Mouse (Mus musculus): ENCODE measurements around the gene Frmd5.
A peak's percentile ranks its signal among the peaks of the same experiment; 100 is the strongest.
"Not testable (repeated sequence)": the region's sequence is repeated elsewhere in the genome, so short reads cannot be mapped to it uniquely, and the experiment has no call there.

The Frmd5 gene

GRCm38 (mm10) chr2:121575741-121576201, 231.1 kb downstream of the Frmd5 start:
- no peak for ATAC-seq (ENCODE audit: low TSS enrichment)

GRCm38 (mm10) chr2:121574066-121574630, 232.7 kb downstream of the Frmd5 start:
- ATAC-seq (ENCODE audit: low TSS enrichment), result no peak

- ATAC-seq (ENCODE audit: low TSS enrichment), result peak; percentile 76
Observed at GRCm38 (mm10) chr2:121571780-121572179, 235.1 kb downstream of the Frmd5 start.

GRCm38 (mm10) chr2:121570999-121571655, 235.8 kb downstream of the Frmd5 start:
- peak; percentile 56 for ATAC-seq (ENCODE audit: low TSS enrichment)

- no peak; the same call in 1 of the 2 replicates for ATAC-seq (ENCODE audit: low TSS enrichment)
Observed at GRCm38 (mm10) chr2:121570049-121570448, 236.8 kb downstream of the Frmd5 start.

GRCm38 (mm10) chr2:121565911-121566310, 241.0 kb downstream of the Frmd5 start:
- no peak for ATAC-seq (ENCODE audit: low TSS enrichment)

GRCm38 (mm10) chr2:121563117-121563516, 243.8 kb downstream of the Frmd5 start:
- ATAC-seq (ENCODE audit: low TSS enrichment), result no peak

- ATAC-seq (ENCODE audit: low TSS enrichment), result no peak
Observed at GRCm38 (mm10) chr2:121551271-121551670, 255.6 kb downstream of the Frmd5 start.

- ATAC-seq (ENCODE audit: low TSS enrichment), result no peak
Observed at GRCm38 (mm10) chr2:121549630-121550029, 257.3 kb downstream of the Frmd5 start.

- no peak for ATAC-seq (ENCODE audit: low TSS enrichment)
Observed at GRCm38 (mm10) chr2:121544829-121545228, 262.1 kb downstream of the Frmd5 start.

GRCm38 (mm10) chr2:121525056-121525455, 281.8 kb downstream of the Frmd5 start:
- peak; percentile 87 for ATAC-seq (ENCODE audit: low TSS enrichment)

GRCm38 (mm10) chr2:121522830-121523229, 284.1 kb downstream of the Frmd5 start:
- ATAC-seq (ENCODE audit: low TSS enrichment), result not testable (repeated sequence)

GRCm38 (mm10) chr2:121522006-121522405, 284.9 kb downstream of the Frmd5 start:
- ATAC-seq (ENCODE audit: low TSS enrichment), result peak; percentile 74

GRCm38 (mm10) chr2:121518711-121519110, 288.2 kb downstream of the Frmd5 start:
- ATAC-seq (ENCODE audit: low TSS enrichment), result not testable (repeated sequence)

GRCm38 (mm10) chr2:121518106-121518505, 288.8 kb downstream of the Frmd5 start:
- ATAC-seq (ENCODE audit: low TSS enrichment), result no peak

GRCm38 (mm10) chr2:121514211-121514610, 292.7 kb downstream of the Frmd5 start:
- no peak for ATAC-seq (ENCODE audit: low TSS enrichment)

GRCm38 (mm10) chr2:121512991-121513765, 293.7 kb downstream of the Frmd5 start:
- ATAC-seq (ENCODE audit: low TSS enrichment), result not testable (repeated sequence)

- no peak for ATAC-seq (ENCODE audit: low TSS enrichment)
Observed at GRCm38 (mm10) chr2:121511401-121511800, 295.5 kb downstream of the Frmd5 start.

- ATAC-seq (ENCODE audit: low TSS enrichment), result peak; percentile 87
Observed at GRCm38 (mm10) chr2:121509584-121509983, 297.3 kb downstream of the Frmd5 start.

- no peak for ATAC-seq (ENCODE audit: low TSS enrichment)
Observed at GRCm38 (mm10) chr2:121507951-121508330, 298.9 kb downstream of the Frmd5 start.

- no peak for ATAC-seq (ENCODE audit: low TSS enrichment)
Observed at GRCm38 (mm10) chr2:121507173-121507950, 299.5 kb downstream of the Frmd5 start.

Measured in frontal cortex, adult (tissue).